Mouse (Mus musculus) heart, postnatal 0 days (tissue): ENCODE measurements around the gene Tmem151b. TPM values are rescaled to one million over a fixed set of nuclear protein-coding genes. Genes with fewer than 3 reads are reported as not detected.

ENCODE experiments used
- ATAC-seq: fragments of 200-750 bp; cut with Nextera tagmentation; 2 replicates; pipeline ENCODE4 v1.8.0; 2017; ENCODE audit warnings: low read depth, moderate number of reproducible peaks, moderate library complexity; ENCODE audit not compliant: insufficient read depth
- DNase-seq: peaks from one replicate; pipeline ENCODE4 v3.0.0-alpha.2; 2016; ENCODE audit warnings: low spot score
- H3K27ac ChIP-seq: fragments of 300-500 bp; sonication (generic); 2 replicates; pipeline ENCODE4 v1.5.1; 2014; ENCODE audit warnings: low read depth, mild to moderate bottlenecking
- H3K27me3 ChIP-seq: fragments of 300-500 bp; sonication (generic); 2 replicates; pipeline ENCODE4 v1.6.1; 2014; ENCODE audit warnings: low read length, mixed read lengths; ENCODE audit not compliant: control insufficient read depth, insufficient read depth
- H3K36me3 ChIP-seq: fragments of 300-500 bp; sonication (generic); replicated peaks from 2 replicates; pipeline ENCODE4 v1.6.1; 2014; ENCODE audit warnings: low read length, mixed read lengths; ENCODE audit not compliant: control insufficient read depth, insufficient read depth
- H3K4me1 ChIP-seq: fragments of 300-500 bp; sonication (generic); 2 replicates; pipeline ENCODE4 v1.6.1; 2014; ENCODE audit warnings: antibody characterized with exemption; ENCODE audit not compliant: control insufficient read depth, insufficient read depth
- H3K4me2 ChIP-seq: fragments of 300-500 bp; sonication (generic); 2 replicates; pipeline ENCODE4 v1.6.1; 2014; ENCODE audit warnings: low read depth, mild to moderate bottlenecking, low read length, moderate library complexity
- H3K4me3 ChIP-seq: fragments of 300-500 bp; sonication (generic); 2 replicates; pipeline ENCODE4 v1.5.1; 2014; ENCODE audit warnings: low read depth, low read length
- H3K9ac ChIP-seq: fragments of 300-500 bp; sonication (generic); replicated peaks from 2 replicates; pipeline ENCODE4 v1.6.1; 2014; ENCODE audit warnings: low read depth, low read length, mixed read lengths
- H3K9me3 ChIP-seq: fragments of 300-500 bp; sonication (generic); replicated peaks from 2 replicates; pipeline ENCODE4 v1.6.1; 2016; ENCODE audit warnings: low read length; ENCODE audit not compliant: control insufficient read depth
- CTCF ChIP-seq: IDR thresholded peaks from 2 replicates; pipeline ENCODE4 v1.5.1; 2016; ENCODE audit warnings: antibody characterized with exemption, control low read depth, low read depth
- EP300 ChIP-seq: IDR thresholded peaks from 2 replicates; pipeline ENCODE4 v1.6.1; 2016; ENCODE audit warnings: antibody characterized with exemption, low read depth
- WGBS: fragments of 180-500 bp; shearing (Covaris S2); extraction: QIAGEN DNeasy Blood & Tissue Kit; methylation state at CpG from one replicate; pipeline ENCODE4 v1.1.7; 2014; 5-methylcytosine and 5-hydroxymethylcytosine counted together
- polyA plus RNA-seq: library from polyadenylated mRNA; unstranded; fragments of >200 nt; fragmentation: Nextera tagmentation; extraction: Ambion mirVana; gene quantifications from 2 replicates; pipeline ENCODE4 v1.2.1, GENCODE M21; 2015
- total RNA-seq: library from RNA; depleted of rRNA; stranded (reverse); fragments of >200 nt; gene quantifications from 2 replicates; pipeline ENCODE4 v1.2.3, GENCODE M21; 2014; ENCODE audit warnings: low replicate concordance

Tmem151b gene
- total and polyA plus RNA-seq, 2 experiments from 2014 or later = 0.04 to 0.95 TPM

- H3K9ac ChIP-seq = peak overlapping the region; percentile 64
- no peak for DNase-seq
- H3K36me3 ChIP-seq = no peaks in the 10 kb centered on the region
- TF ChIP-seq EP300 (no peak), CTCF (no peak)
- no peak for ATAC-seq
- H3K9me3 ChIP-seq = no peaks in the 10 kb centered on the region
- peak overlapping the region; percentile 96 for H3K4me2 ChIP-seq
- peaks cover 58% of the 10 kb centered on the region for H3K4me1 ChIP-seq
- 23% methylated on average over 23 of the region's 23 CpGs for WGBS
- H3K27me3 ChIP-seq = no peaks in the 10 kb centered on the region
- peak overlapping the region; percentile 72 for H3K27ac ChIP-seq
- peak overlapping the region; percentile 66 for H3K4me3 ChIP-seq
Observed at GRCm38 (mm10) chr17:45595736-45596390, 46.4 kb upstream of the Tmem151b start.

GRCm38 (mm10) chr17:45594881-45595735 is 45.6 kb upstream of the Tmem151b start:
- H3K4me1 ChIP-seq = peaks cover 60% of the 10 kb centered on the region
- peak overlapping the region; percentile 72 for H3K27ac ChIP-seq
- no peaks in the 10 kb centered on the region for H3K27me3 ChIP-seq
- H3K9me3 ChIP-seq = no peaks in the 10 kb centered on the region
- TF ChIP-seq EP300 = no peak
- TF ChIP-seq CTCF = peak; percentile 4; the same call in 1 of the 2 replicates
- 2% methylated on average over 58 of the region's 58 CpGs for WGBS
- peaks cover under 1% of the 10 kb centered on the region; the same call in 1 of the 2 replicates for H3K36me3 ChIP-seq
- peak overlapping the region; percentile 96 for H3K4me2 ChIP-seq
- H3K4me3 ChIP-seq = peak overlapping the region; percentile 66
- peak overlapping the region; percentile 64 for H3K9ac ChIP-seq
- peak; percentile 42 for ATAC-seq
- DNase-seq = peak; percentile 71

DNA sequence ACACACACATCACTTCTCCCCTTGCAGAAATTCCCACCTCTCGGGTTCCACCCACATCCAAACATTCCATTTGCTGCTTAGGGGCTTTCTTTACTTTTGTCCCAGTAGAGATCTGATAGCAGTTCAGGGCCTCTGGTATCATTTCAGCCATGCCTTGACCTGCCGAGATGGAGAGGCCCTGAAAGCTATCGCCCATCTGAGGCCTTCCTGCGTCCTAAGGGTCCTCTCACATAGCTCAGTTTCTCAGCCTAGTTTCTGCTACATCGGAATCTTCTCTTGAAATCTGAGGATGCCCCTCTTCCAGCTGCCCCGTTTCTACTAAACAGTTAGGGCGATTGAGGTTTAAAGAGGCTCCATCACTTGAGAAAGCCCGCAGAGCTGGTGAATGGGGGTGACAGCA is 44.7 kb upstream of the Tmem151b start:
- no peak for ATAC-seq
- Histone ChIP-seq H3K4me3 (peak overlapping the region; percentile 66), H3K9ac (no peak overlapping the region; the same call in 1 of the 2 replicates), H3K4me1 (peaks cover 58% of the 10 kb centered on the region), H3K9me3 (no peaks in the 10 kb centered on the region), H3K36me3 (peaks cover 10% of the 10 kb centered on the region), H3K27ac (no peak overlapping the region), H3K27me3 (no peaks in the 10 kb centered on the region), H3K4me2 (peak overlapping the region; percentile 96)
- TF ChIP-seq EP300 = no peak
- TF ChIP-seq CTCF = no peak
- 58% methylated on average over 8 of the region's 8 CpGs for WGBS
- DNase-seq = no peak

- H3K27me3 ChIP-seq = no peaks in the 10 kb centered on the region
- H3K4me2 ChIP-seq = peak overlapping the region; percentile 96
- ATAC-seq (no peak), DNase-seq (no peak)
- peak overlapping the region; percentile 66; the same call in 1 of the 2 replicates for H3K4me3 ChIP-seq
- peaks cover 15% of the 10 kb centered on the region for H3K36me3 ChIP-seq
- TF ChIP-seq CTCF (peak; percentile 21), EP300 (no peak)
- H3K27ac ChIP-seq = peak overlapping the region; percentile 85; the same call in 1 of the 2 replicates
- H3K9ac ChIP-seq = peak overlapping the region; percentile 31; the same call in 1 of the 2 replicates
- 41% methylated on average over 8 of the region's 8 CpGs for WGBS
- H3K4me1 ChIP-seq = peaks cover 57% of the 10 kb centered on the region
- no peaks in the 10 kb centered on the region for H3K9me3 ChIP-seq
Observed at GRCm38 (mm10) chr17:45593479-45593878, 44.0 kb upstream of the Tmem151b start.

GRCm38 (mm10) chr17:45592606-45593431 is 43.3 kb upstream of the Tmem151b start:
- no peaks in the 10 kb centered on the region for H3K27me3 ChIP-seq
- ATAC-seq = no peak
- peak overlapping the region; percentile 66 for H3K4me3 ChIP-seq
- no peak for DNase-seq
- H3K36me3 ChIP-seq = peaks cover 20% of the 10 kb centered on the region
- TF ChIP-seq EP300 = no peak
- TF ChIP-seq CTCF = no peak
- no peaks in the 10 kb centered on the region for H3K9me3 ChIP-seq
- peaks cover 57% of the 10 kb centered on the region for H3K4me1 ChIP-seq
- peak overlapping the region; percentile 96 for H3K4me2 ChIP-seq
- peak overlapping the region; percentile 85 for H3K27ac ChIP-seq
- peak overlapping the region; percentile 31 for H3K9ac ChIP-seq
- WGBS = 33% methylated on average over 7 of the region's 8 CpGs
